Mouse (Mus musculus): ENCODE measurements around the gene Zdhhc16. TPM values are rescaled to one million over a fixed set of nuclear protein-coding genes. Genes with fewer than 3 reads are reported as not detected.

The Zdhhc16 gene
- 104 TPM for polyA plus RNA-seq (2012; fragmentation: generic; extraction: Trizol)
- long read RNA-seq, experiment 1, transcript Zdhhc16-201 (11 exons, 1,821 nt) = major isoform, 19 of 50 reads
- long read RNA-seq, experiment 1, partial matches to known transcripts = 2 of 50 reads
- long read RNA-seq, experiment 1, other reads (novel, unspliced or antisense) = 29 of 50 reads
- long read RNA-seq, experiment 2, transcript Zdhhc16-201 (11 exons, 1,821 nt) = major isoform, 328 of 541 reads
- long read RNA-seq, experiment 2, partial matches to known transcripts = 3 of 541 reads
- long read RNA-seq, experiment 2, other reads (novel, unspliced or antisense) = 210 of 541 reads

GRCm38 (mm10) chr19:41933179-41934086, at the start of gene Zdhhc16, which contains the start of gene Exosc1:
Gene Zdhhc16, plus strand, starts transcription at chr19:41933480.
Gene Exosc1, minus strand, starts transcription at chr19:41933423.
- Histone ChIP-seq H3K27me3 (ENCODE audit: control insufficient read depth, insufficient read depth, insufficient read length) (no peaks in the 10 kb centered on the region), H3ac (ENCODE audit: control insufficient read depth, insufficient read length, low read depth) (peak within 1 kb of the TSS; percentile 85), H3K36me3 (ENCODE audit: control insufficient read depth, insufficient read depth) (peaks cover 35% of the 10 kb centered on the region), H3K79me2 (ENCODE audit: control insufficient read depth, insufficient read depth) (peaks cover 79% of the 10 kb centered on the region), H3K79me3 (ENCODE audit: low read depth) (peaks cover 60% of the 10 kb centered on the region), H3K4me3 (ENCODE audit: insufficient read depth, poor library complexity, severe bottlenecking) (peak within 1 kb of the TSS; percentile 98)
- peak; percentile 78 for TF ChIP-seq MAX (IDR thresholded peaks at IDR 0.05)
- TF ChIP-seq USF1 (IDR thresholded peaks at IDR 0.05; ENCODE audit: low read depth) = peak; percentile 55
- TF ChIP-seq CEBPB (IDR thresholded peaks at IDR 0.05; ENCODE audit: low read depth) = no peak

GRCm38 (mm10) chr19:41883882-41884281, 49.4 kb upstream of the Zdhhc16 start:
- H3K36me3 ChIP-seq (ENCODE audit: control insufficient read depth, insufficient read depth) = peaks cover 75% of the 10 kb centered on the region
- H3K79me2 ChIP-seq (ENCODE audit: control insufficient read depth, insufficient read depth) = no peaks in the 10 kb centered on the region
- H3ac ChIP-seq (ENCODE audit: control insufficient read depth, insufficient read length, low read depth) = no peak overlapping the region
- TF ChIP-seq FOSL1 (IDR thresholded peaks at IDR 0.05; ENCODE audit: insufficient read depth, low read length, poor library complexity, severe bottlenecking) (no peak), MAX (IDR thresholded peaks at IDR 0.05) (no peak), CEBPB (IDR thresholded peaks at IDR 0.05; ENCODE audit: low read depth) (no peak)
- H3K27me3 ChIP-seq (ENCODE audit: control insufficient read depth, insufficient read depth, insufficient read length) = no peaks in the 10 kb centered on the region
- H3K79me3 ChIP-seq (ENCODE audit: low read depth) = no peaks in the 10 kb centered on the region
- no peak overlapping the region for H3K4me3 ChIP-seq (ENCODE audit: insufficient read depth, poor library complexity, severe bottlenecking)

- H3K36me3 ChIP-seq (ENCODE audit: control insufficient read depth, insufficient read depth) = peaks cover 82% of the 10 kb centered on the region
- H3K4me3 ChIP-seq (ENCODE audit: insufficient read depth, poor library complexity, severe bottlenecking) = no peak overlapping the region
- H3ac ChIP-seq (ENCODE audit: control insufficient read depth, insufficient read length, low read depth) = no peak overlapping the region
- no peaks in the 10 kb centered on the region for H3K79me3 ChIP-seq (ENCODE audit: low read depth)
- H3K79me2 ChIP-seq (ENCODE audit: control insufficient read depth, insufficient read depth) = peaks cover 9% of the 10 kb centered on the region
- H3K27me3 ChIP-seq (ENCODE audit: control insufficient read depth, insufficient read depth, insufficient read length) = no peaks in the 10 kb centered on the region
- TF ChIP-seq FOSL1 (IDR thresholded peaks at IDR 0.05; ENCODE audit: insufficient read depth, low read length, poor library complexity, severe bottlenecking) = no peak
- TF ChIP-seq CEBPB (IDR thresholded peaks at IDR 0.05; ENCODE audit: low read depth) = no peak
- no peak for TF ChIP-seq MYOG (IDR thresholded peaks at IDR 0.05; ENCODE audit: control insufficient read depth, extremely low read depth, insufficient read length)
- TF ChIP-seq USF1 (IDR thresholded peaks at IDR 0.05; ENCODE audit: low read depth) = no peak
- no peak for TF ChIP-seq MAX (IDR thresholded peaks at IDR 0.05)
- TF ChIP-seq CTCF (IDR thresholded peaks at IDR 0.05; ENCODE audit: control insufficient read depth, insufficient read depth, insufficient read length) = no peak
- TF ChIP-seq MYOD1 (IDR thresholded peaks at IDR 0.05; ENCODE audit: control insufficient read depth, insufficient read length, low read depth) = no peak
Measured at GRCm38 (mm10) chr19:41888191-41888590, 45.1 kb upstream of the Zdhhc16 start.

GRCm38 (mm10) chr19:41894959-41895358, 38.3 kb upstream of the Zdhhc16 start:
- TF ChIP-seq MYOD1 (IDR thresholded peaks at IDR 0.05; ENCODE audit: control insufficient read depth, insufficient read length, low read depth) (no peak), MAX (IDR thresholded peaks at IDR 0.05) (no peak), CTCF (IDR thresholded peaks at IDR 0.05; ENCODE audit: control insufficient read depth, insufficient read depth, insufficient read length) (no peak), CEBPB (IDR thresholded peaks at IDR 0.05; ENCODE audit: low read depth) (no peak)
- H3K79me2 ChIP-seq (ENCODE audit: control insufficient read depth, insufficient read depth) = peaks cover 36% of the 10 kb centered on the region
- H3K79me3 ChIP-seq (ENCODE audit: low read depth) = peaks cover 22% of the 10 kb centered on the region

GRCm38 (mm10) chr19:41895460-41896318, 37.6 kb upstream of the Zdhhc16 start, which contains the start of gene Rrp12:
Gene Rrp12, minus strand, starts transcription at chr19:41896173.
- Histone ChIP-seq H3ac (ENCODE audit: control insufficient read depth, insufficient read length, low read depth) (peak within 1 kb of the TSS; percentile 82), H3K36me3 (ENCODE audit: control insufficient read depth, insufficient read depth) (peaks cover 16% of the 10 kb centered on the region), H3K27me3 (ENCODE audit: control insufficient read depth, insufficient read depth, insufficient read length) (no peaks in the 10 kb centered on the region), H3K79me2 (ENCODE audit: control insufficient read depth, insufficient read depth) (peaks cover 36% of the 10 kb centered on the region), H3K4me3 (ENCODE audit: insufficient read depth, poor library complexity, severe bottlenecking) (peak within 1 kb of the TSS; percentile 75), H3K79me3 (ENCODE audit: low read depth) (peaks cover 22% of the 10 kb centered on the region)
- no peak for TF ChIP-seq MYOG (IDR thresholded peaks at IDR 0.05; ENCODE audit: control insufficient read depth, extremely low read depth, insufficient read length)
- TF ChIP-seq MYOD1 (IDR thresholded peaks at IDR 0.05; ENCODE audit: control insufficient read depth, insufficient read length, low read depth) = no peak
- peak; percentile 38 for TF ChIP-seq USF1 (IDR thresholded peaks at IDR 0.05; ENCODE audit: low read depth)
- no peak for TF ChIP-seq CEBPB (IDR thresholded peaks at IDR 0.05; ENCODE audit: low read depth)
- TF ChIP-seq CTCF (IDR thresholded peaks at IDR 0.05; ENCODE audit: control insufficient read depth, insufficient read depth, insufficient read length) = no peak
- peak; percentile 95 for TF ChIP-seq MAX (IDR thresholded peaks at IDR 0.05)
- no peak for TF ChIP-seq FOSL1 (IDR thresholded peaks at IDR 0.05; ENCODE audit: insufficient read depth, low read length, poor library complexity, severe bottlenecking)

More at GRCm38 (mm10) chr19:41894959-41895358, 38.3 kb upstream of the Zdhhc16 start:
- Histone ChIP-seq H3ac (ENCODE audit: control insufficient read depth, insufficient read length, low read depth) (peak overlapping the region; percentile 82), H3K36me3 (ENCODE audit: control insufficient read depth, insufficient read depth) (peaks cover 21% of the 10 kb centered on the region), H3K4me3 (ENCODE audit: insufficient read depth, poor library complexity, severe bottlenecking) (peak overlapping the region; percentile 75), H3K27me3 (ENCODE audit: control insufficient read depth, insufficient read depth, insufficient read length) (no peaks in the 10 kb centered on the region)

Measured in C2C12 (cell line).